Mouse (Mus musculus) stomach, embryonic 14.5 days (tissue): ENCODE measurements around the gene Cd247. TPM values are rescaled to one million over a fixed set of nuclear protein-coding genes. Genes with fewer than 3 reads are reported as not detected.

Source experiments
- ATAC-seq: fragments of 200-750 bp; cut with Nextera tagmentation; 2 replicates; pipeline ENCODE4 v1.8.0; 2017; ENCODE audit warnings: low read depth, moderate TSS enrichment; ENCODE audit not compliant: insufficient number of reproducible peaks, insufficient read depth, low FRiP score
- H3K27ac ChIP-seq: fragments of 300-500 bp; sonication (generic); 2 replicates; pipeline ENCODE4 v1.5.1; 2014; ENCODE audit warnings: mild to moderate bottlenecking, low read length, moderate library complexity, mixed read lengths
- H3K27me3 ChIP-seq: fragments of 300-500 bp; sonication (generic); 2 replicates; pipeline ENCODE4 v1.6.1; 2014; ENCODE audit warnings: low read length, control low read depth, mixed read lengths; ENCODE audit not compliant: control insufficient read depth, insufficient read depth
- H3K36me3 ChIP-seq: fragments of 300-500 bp; sonication (generic); 2 replicates; pipeline ENCODE4 v1.6.1; 2014; ENCODE audit warnings: mild to moderate bottlenecking, control low read depth, low read length, moderate library complexity, mixed read lengths; ENCODE audit not compliant: control insufficient read depth, insufficient read depth
- H3K4me1 ChIP-seq: fragments of 300-500 bp; sonication (generic); 2 replicates; pipeline ENCODE4 v1.6.1; 2014; ENCODE audit warnings: low read length, control low read depth, mixed read lengths; ENCODE audit not compliant: control insufficient read depth, insufficient read depth
- H3K4me2 ChIP-seq: fragments of 300-500 bp; sonication (generic); replicated peaks from 2 replicates; pipeline ENCODE4 v1.6.1; 2014; ENCODE audit warnings: low read depth, low read length, control low read depth
- H3K4me3 ChIP-seq: fragments of 300-500 bp; sonication (generic); 2 replicates; pipeline ENCODE4 v1.5.1; 2014; ENCODE audit warnings: low read depth, low read length, control low read depth
- H3K9ac ChIP-seq: fragments of 300-500 bp; sonication (generic); replicated peaks from 2 replicates; pipeline ENCODE4 v1.6.1; 2014; ENCODE audit warnings: low read depth, mild to moderate bottlenecking, control low read depth, low read length, moderate library complexity, mixed read lengths
- H3K9me3 ChIP-seq: fragments of 300-500 bp; sonication (generic); 2 replicates; pipeline ENCODE4 v1.6.1; 2016; ENCODE audit warnings: low read depth, low read length, control low read depth; ENCODE audit not compliant: control insufficient read depth
- WGBS: fragments of 180-500 bp; shearing (Covaris S2); extraction: QIAGEN DNeasy Blood & Tissue Kit; methylation state at CpG from one replicate; pipeline ENCODE4 v1.1.7; 2014; 5-methylcytosine and 5-hydroxymethylcytosine counted together
- polyA plus RNA-seq: library from polyadenylated mRNA; unstranded; fragments of >200 nt; fragmentation: Nextera tagmentation; extraction: Ambion mirVana; gene quantifications from 2 replicates; pipeline ENCODE4 v1.2.1, GENCODE M21; 2014

Gene Cd247
- polyA plus RNA-seq, 1 experiment from 2014 or later = 1.5 TPM

- no peak overlapping the region for H3K9ac ChIP-seq
- 84% methylated on average over 4 of the region's 4 CpGs for WGBS
- no peak for ATAC-seq
Observed at GRCm38 (mm10) chr1:165804133-165804532, 15.7 kb downstream of the Cd247 start.

GRCm38 (mm10) chr1:165810633-165811032, 22.2 kb downstream of the Cd247 start:
- H3K9ac ChIP-seq = no peak overlapping the region
- no peak for ATAC-seq
- no peaks in the 10 kb centered on the region for H3K9me3 ChIP-seq
- H3K27me3 ChIP-seq = no peaks in the 10 kb centered on the region
- H3K4me2 ChIP-seq = no peak overlapping the region
- H3K36me3 ChIP-seq = no peaks in the 10 kb centered on the region
- H3K4me1 ChIP-seq = peaks cover 14% of the 10 kb centered on the region
- no peak overlapping the region for H3K27ac ChIP-seq
- H3K4me3 ChIP-seq = no peak overlapping the region
- WGBS = 71% methylated on average over 2 of the region's 2 CpGs

More at GRCm38 (mm10) chr1:165804133-165804532, 15.7 kb downstream of the Cd247 start:
- no peak overlapping the region for H3K27ac ChIP-seq
- no peak overlapping the region for H3K4me3 ChIP-seq
- H3K27me3 ChIP-seq = no peaks in the 10 kb centered on the region
- no peaks in the 10 kb centered on the region for H3K36me3 ChIP-seq
- no peaks in the 10 kb centered on the region for H3K9me3 ChIP-seq
- no peaks in the 10 kb centered on the region for H3K4me1 ChIP-seq
- no peak overlapping the region for H3K4me2 ChIP-seq

GRCm38 (mm10) chr1:165811170-165811569, 22.7 kb downstream of the Cd247 start:
- Histone ChIP-seq H3K36me3 (no peaks in the 10 kb centered on the region), H3K4me3 (no peak overlapping the region), H3K27ac (no peak overlapping the region), H3K4me2 (no peak overlapping the region), H3K27me3 (no peaks in the 10 kb centered on the region), H3K9ac (no peak overlapping the region), H3K9me3 (no peaks in the 10 kb centered on the region), H3K4me1 (peaks cover 14% of the 10 kb centered on the region)
- WGBS = 80% methylated on average over 5 of the region's 5 CpGs
- no peak for ATAC-seq

GRCm38 (mm10) chr1:165812775-165813174, 24.3 kb downstream of the Cd247 start:
- Histone ChIP-seq H3K4me1 (peaks cover 17% of the 10 kb centered on the region), H3K4me3 (no peak overlapping the region), H3K27ac (no peak overlapping the region), H3K4me2 (no peak overlapping the region), H3K36me3 (no peaks in the 10 kb centered on the region), H3K9me3 (no peaks in the 10 kb centered on the region), H3K27me3 (no peaks in the 10 kb centered on the region), H3K9ac (no peak overlapping the region)
- ATAC-seq = no peak
- WGBS = 84% methylated on average over 3 of the region's 3 CpGs

GRCm38 (mm10) chr1:165814116-165814515, 25.6 kb downstream of the Cd247 start:
- H3K4me1 ChIP-seq = peaks cover 17% of the 10 kb centered on the region
- no peaks in the 10 kb centered on the region for H3K27me3 ChIP-seq
- H3K27ac ChIP-seq = peak overlapping the region; percentile 44; the same call in 1 of the 2 replicates
- H3K9me3 ChIP-seq = no peaks in the 10 kb centered on the region
- ATAC-seq = no peak
- H3K36me3 ChIP-seq = no peaks in the 10 kb centered on the region
- no peak overlapping the region for H3K4me3 ChIP-seq
- 24% methylated on average over 7 of the region's 7 CpGs for WGBS
- no peak overlapping the region for H3K9ac ChIP-seq
- H3K4me2 ChIP-seq = no peak overlapping the region

- 28% methylated on average over 14 of the region's 14 CpGs for WGBS
- no peaks in the 10 kb centered on the region for H3K36me3 ChIP-seq
Observed at GRCm38 (mm10) chr1:165814521-165815278, 26.2 kb downstream of the Cd247 start.

GRCm38 (mm10) chr1:165816391-165816790, 27.9 kb downstream of the Cd247 start:
- H3K27ac ChIP-seq = no peak overlapping the region
- H3K4me3 ChIP-seq = no peak overlapping the region
- 82% methylated on average over 9 of the region's 9 CpGs for WGBS
- no peaks in the 10 kb centered on the region for H3K36me3 ChIP-seq
- no peak overlapping the region for H3K9ac ChIP-seq
- no peaks in the 10 kb centered on the region for H3K27me3 ChIP-seq
- no peaks in the 10 kb centered on the region for H3K9me3 ChIP-seq
- H3K4me1 ChIP-seq = peaks cover 17% of the 10 kb centered on the region
- no peak for ATAC-seq
- H3K4me2 ChIP-seq = no peak overlapping the region

More at GRCm38 (mm10) chr1:165814521-165815278, 26.2 kb downstream of the Cd247 start:
- H3K4me2 ChIP-seq = peak overlapping the region; percentile 20; the same call in 1 of the 2 replicates
- no peak for ATAC-seq
- H3K4me3 ChIP-seq = no peak overlapping the region
- H3K9ac ChIP-seq = no peak overlapping the region
- peaks cover 17% of the 10 kb centered on the region for H3K4me1 ChIP-seq
- peak overlapping the region; percentile 44; the same call in 1 of the 2 replicates for H3K27ac ChIP-seq
- no peaks in the 10 kb centered on the region for H3K9me3 ChIP-seq
- H3K27me3 ChIP-seq = no peaks in the 10 kb centered on the region

- ATAC-seq = peak; percentile 16; the same call in 1 of the 2 replicates
- Histone ChIP-seq H3K9ac (no peak overlapping the region), H3K9me3 (no peaks in the 10 kb centered on the region), H3K4me1 (peaks cover 17% of the 10 kb centered on the region), H3K4me3 (no peak overlapping the region), H3K36me3 (no peaks in the 10 kb centered on the region), H3K4me2 (no peak overlapping the region), H3K27me3 (no peaks in the 10 kb centered on the region), H3K27ac (no peak overlapping the region)
- WGBS = 43% methylated on average over 9 of the region's 9 CpGs
Observed at GRCm38 (mm10) chr1:165817264-165817663, 28.8 kb downstream of the Cd247 start.
